Mouse (Mus musculus) natural killer cell, adult 2 months (primary cell): ENCODE data around the gene Tigit.

Experiments
- DNase-seq, 2 experiments: peaks; one replicate each; pipeline ENCODE4 v3.0.0; 2022; ENCODE audit warnings: low spot score in 2 of 2

The Tigit gene

GRCm38 (mm10) chr16:43620359-43620758, 43.6 kb downstream of the Tigit start:
- DNase-seq, result peak in 1 of 2 experiments; percentile 11

- DNase-seq, result no peak
Measured at GRCm38 (mm10) chr16:43619277-43619676, 44.7 kb downstream of the Tigit start.

GRCm38 (mm10) chr16:43618286-43618685, 45.7 kb downstream of the Tigit start:
- no peak for DNase-seq

GRCm38 (mm10) chr16:43617346-43617745, 46.6 kb downstream of the Tigit start:
- no peak for DNase-seq

GRCm38 (mm10) chr16:43616348-43616747, 47.6 kb downstream of the Tigit start:
- DNase-seq, result no peak

GRCm38 (mm10) chr16:43610375-43610774, 53.6 kb downstream of the Tigit start:
- no peak for DNase-seq

GRCm38 (mm10) chr16:43608066-43608465, 55.9 kb downstream of the Tigit start:
- DNase-seq, result no peak

GRCm38 (mm10) chr16:43607086-43607485, 56.9 kb downstream of the Tigit start:
- DNase-seq, result no peak

- no peak for DNase-seq
Measured at GRCm38 (mm10) chr16:43604399-43605013, 59.4 kb downstream of the Tigit start.

- no peak for DNase-seq
Measured at GRCm38 (mm10) chr16:43603591-43604141, 60.3 kb downstream of the Tigit start.

GRCm38 (mm10) chr16:43602573-43602972, 61.4 kb downstream of the Tigit start:
- no peak for DNase-seq

GRCm38 (mm10) chr16:43599707-43600106, 64.2 kb downstream of the Tigit start:
- no peak for DNase-seq
